Mouse (Mus musculus): ENCODE results near the gene Dtx3l. TPM values are rescaled to one million over a fixed set of nuclear protein-coding genes. Genes with fewer than 3 reads are reported as not detected.

The Dtx3l gene
- polyA plus RNA-seq, 1 experiment = 20.9 TPM

GRCm38 (mm10) chr16:35932179-35933055 lies 6.5 kb downstream of the Dtx3l start:
- DNase-seq = no peak
- H3K27ac ChIP-seq (ENCODE audit: control insufficient read depth, insufficient read depth, low read length) = no peak overlapping the region
- 95% methylated on average over 19 of the region's 19 CpGs for WGBS
- peaks cover 9% of the 10 kb centered on the region for H3K4me1 ChIP-seq (replicated peaks; ENCODE audit: control insufficient read depth, insufficient read depth, low read length)
- no peak for TF ChIP-seq POLR2A (IDR thresholded peaks at IDR 0.05; ENCODE audit: control insufficient read depth, extremely low read depth, insufficient read depth, low read length, poor library complexity)
- no peak for TF ChIP-seq CTCF (IDR thresholded peaks at IDR 0.05; ENCODE audit: borderline replicate concordance, control insufficient read depth, extremely low read depth, insufficient read depth, low read length, poor library complexity)
- peaks cover 75% of the 10 kb centered on the region for H3K36me3 ChIP-seq (ENCODE audit: control insufficient read depth, insufficient read depth, low read length)
- no peak overlapping the region for H3K4me3 ChIP-seq (ENCODE audit: control insufficient read depth, insufficient read depth, low read length)
- H3K27me3 ChIP-seq (ENCODE audit: control insufficient read depth, insufficient read depth, low read length) = no peaks in the 10 kb centered on the region

- no peak overlapping the region for H3K27ac ChIP-seq (ENCODE audit: control insufficient read depth, insufficient read depth, low read length)
- DNase-seq = no peak
- 95% methylated on average over 5 of the region's 5 CpGs for WGBS
Observed at GRCm38 (mm10) chr16:35924341-35924740, 14.6 kb downstream of the Dtx3l start.

GRCm38 (mm10) chr16:35923546-35924198 lies 15.3 kb downstream of the Dtx3l start:
- 97% methylated on average over 7 of the region's 7 CpGs for WGBS
- Histone ChIP-seq H3K36me3 (ENCODE audit: control insufficient read depth, insufficient read depth, low read length) (peaks cover 20% of the 10 kb centered on the region), H3K4me3 (ENCODE audit: control insufficient read depth, insufficient read depth, low read length) (no peak overlapping the region), H3K27ac (ENCODE audit: control insufficient read depth, insufficient read depth, low read length) (no peak overlapping the region), H3K27me3 (ENCODE audit: control insufficient read depth, insufficient read depth, low read length) (no peaks in the 10 kb centered on the region), H3K4me1 (replicated peaks; ENCODE audit: control insufficient read depth, insufficient read depth, low read length) (no peaks in the 10 kb centered on the region; the same call in 1 of the 2 replicates)
- TF ChIP-seq CTCF (IDR thresholded peaks at IDR 0.05; ENCODE audit: borderline replicate concordance, control insufficient read depth, extremely low read depth, insufficient read depth, low read length, poor library complexity) (no peak), POLR2A (IDR thresholded peaks at IDR 0.05; ENCODE audit: control insufficient read depth, extremely low read depth, insufficient read depth, low read length, poor library complexity) (no peak)
- DNase-seq = no peak

More at GRCm38 (mm10) chr16:35924341-35924740, 14.6 kb downstream of the Dtx3l start:
- H3K36me3 ChIP-seq (ENCODE audit: control insufficient read depth, insufficient read depth, low read length) = peaks cover 26% of the 10 kb centered on the region
- H3K27me3 ChIP-seq (ENCODE audit: control insufficient read depth, insufficient read depth, low read length) = no peaks in the 10 kb centered on the region
- no peaks in the 10 kb centered on the region for H3K4me1 ChIP-seq (replicated peaks; ENCODE audit: control insufficient read depth, insufficient read depth, low read length)
- TF ChIP-seq POLR2A (IDR thresholded peaks at IDR 0.05; ENCODE audit: control insufficient read depth, extremely low read depth, insufficient read depth, low read length, poor library complexity) (no peak), CTCF (IDR thresholded peaks at IDR 0.05; ENCODE audit: borderline replicate concordance, control insufficient read depth, extremely low read depth, insufficient read depth, low read length, poor library complexity) (no peak)
- no peak overlapping the region for H3K4me3 ChIP-seq (ENCODE audit: control insufficient read depth, insufficient read depth, low read length)

GRCm38 (mm10) chr16:35922301-35922895 lies 16.6 kb downstream of the Dtx3l start:
- H3K4me3 ChIP-seq (ENCODE audit: control insufficient read depth, insufficient read depth, low read length) = no peak overlapping the region
- H3K27ac ChIP-seq (ENCODE audit: control insufficient read depth, insufficient read depth, low read length) = no peak overlapping the region
- TF ChIP-seq POLR2A (IDR thresholded peaks at IDR 0.05; ENCODE audit: control insufficient read depth, extremely low read depth, insufficient read depth, low read length, poor library complexity) (no peak), CTCF (IDR thresholded peaks at IDR 0.05; ENCODE audit: borderline replicate concordance, control insufficient read depth, extremely low read depth, insufficient read depth, low read length, poor library complexity) (no peak)
- peaks cover 7% of the 10 kb centered on the region for H3K36me3 ChIP-seq (ENCODE audit: control insufficient read depth, insufficient read depth, low read length)
- H3K4me1 ChIP-seq (replicated peaks; ENCODE audit: control insufficient read depth, insufficient read depth, low read length) = no peaks in the 10 kb centered on the region; the same call in 1 of the 2 replicates
- H3K27me3 ChIP-seq (ENCODE audit: control insufficient read depth, insufficient read depth, low read length) = no peaks in the 10 kb centered on the region
- 64% methylated on average over 3 of the region's 3 CpGs for WGBS
- no peak for DNase-seq

- no peaks in the 10 kb centered on the region for H3K27me3 ChIP-seq (ENCODE audit: control insufficient read depth, insufficient read depth, low read length)
- H3K4me1 ChIP-seq (replicated peaks; ENCODE audit: control insufficient read depth, insufficient read depth, low read length) = no peaks in the 10 kb centered on the region; the same call in 1 of the 2 replicates
- no peak overlapping the region for H3K27ac ChIP-seq (ENCODE audit: control insufficient read depth, insufficient read depth, low read length)
- peaks cover under 1% of the 10 kb centered on the region; the same call in 1 of the 2 replicates for H3K36me3 ChIP-seq (ENCODE audit: control insufficient read depth, insufficient read depth, low read length)
- no peak for TF ChIP-seq POLR2A (IDR thresholded peaks at IDR 0.05; ENCODE audit: control insufficient read depth, extremely low read depth, insufficient read depth, low read length, poor library complexity)
- TF ChIP-seq CTCF (IDR thresholded peaks at IDR 0.05; ENCODE audit: borderline replicate concordance, control insufficient read depth, extremely low read depth, insufficient read depth, low read length, poor library complexity) = no peak
- no peak for DNase-seq
- H3K4me3 ChIP-seq (ENCODE audit: control insufficient read depth, insufficient read depth, low read length) = no peak overlapping the region
- 75% methylated on average over 2 of the region's 2 CpGs for WGBS
Observed at GRCm38 (mm10) chr16:35921676-35922235, 17.2 kb downstream of the Dtx3l start.
